Mouse (Mus musculus) stomach, embryonic 14.5 days (tissue): ENCODE data around the gene Stk38. TPM values are rescaled to one million over a fixed set of nuclear protein-coding genes. Genes with fewer than 3 reads are reported as not detected.

Experiments
- ATAC-seq: fragments of 200-750 bp; cut with Nextera tagmentation; 2 replicates; pipeline ENCODE4 v1.8.0; 2017; ENCODE audit warnings: low read depth, moderate TSS enrichment; ENCODE audit not compliant: insufficient number of reproducible peaks, insufficient read depth, low FRiP score
- H3K27ac ChIP-seq: fragments of 300-500 bp; sonication (generic); 2 replicates; pipeline ENCODE4 v1.5.1; 2014; ENCODE audit warnings: mild to moderate bottlenecking, low read length, moderate library complexity, mixed read lengths
- H3K27me3 ChIP-seq: fragments of 300-500 bp; sonication (generic); 2 replicates; pipeline ENCODE4 v1.6.1; 2014; ENCODE audit warnings: low read length, control low read depth, mixed read lengths; ENCODE audit not compliant: control insufficient read depth, insufficient read depth
- H3K36me3 ChIP-seq: fragments of 300-500 bp; sonication (generic); 2 replicates; pipeline ENCODE4 v1.6.1; 2014; ENCODE audit warnings: mild to moderate bottlenecking, control low read depth, low read length, moderate library complexity, mixed read lengths; ENCODE audit not compliant: control insufficient read depth, insufficient read depth
- H3K4me1 ChIP-seq: fragments of 300-500 bp; sonication (generic); 2 replicates; pipeline ENCODE4 v1.6.1; 2014; ENCODE audit warnings: low read length, control low read depth, mixed read lengths; ENCODE audit not compliant: control insufficient read depth, insufficient read depth
- H3K4me2 ChIP-seq: fragments of 300-500 bp; sonication (generic); replicated peaks from 2 replicates; pipeline ENCODE4 v1.6.1; 2014; ENCODE audit warnings: low read depth, low read length, control low read depth
- H3K4me3 ChIP-seq: fragments of 300-500 bp; sonication (generic); 2 replicates; pipeline ENCODE4 v1.5.1; 2014; ENCODE audit warnings: low read depth, low read length, control low read depth
- H3K9ac ChIP-seq: fragments of 300-500 bp; sonication (generic); replicated peaks from 2 replicates; pipeline ENCODE4 v1.6.1; 2014; ENCODE audit warnings: low read depth, mild to moderate bottlenecking, control low read depth, low read length, moderate library complexity, mixed read lengths
- H3K9me3 ChIP-seq: fragments of 300-500 bp; sonication (generic); 2 replicates; pipeline ENCODE4 v1.6.1; 2016; ENCODE audit warnings: low read depth, low read length, control low read depth; ENCODE audit not compliant: control insufficient read depth
- WGBS: fragments of 180-500 bp; shearing (Covaris S2); extraction: QIAGEN DNeasy Blood & Tissue Kit; methylation state at CpG from one replicate; pipeline ENCODE4 v1.1.7; 2014; 5-methylcytosine and 5-hydroxymethylcytosine counted together
- polyA plus RNA-seq: library from polyadenylated mRNA; unstranded; fragments of >200 nt; fragmentation: Nextera tagmentation; extraction: Ambion mirVana; gene quantifications from 2 replicates; pipeline ENCODE4 v1.2.1, GENCODE M21; 2014

The Stk38 gene
- polyA plus RNA-seq, 1 experiment from 2014 or later = 121 TPM

- no peaks in the 10 kb centered on the region for H3K36me3 ChIP-seq
- H3K27me3 ChIP-seq = no peaks in the 10 kb centered on the region
- no peaks in the 10 kb centered on the region for H3K9me3 ChIP-seq
- H3K4me3 ChIP-seq = no peak overlapping the region
- 92% methylated on average over 25 of the region's 25 CpGs for WGBS
- no peak overlapping the region for H3K4me2 ChIP-seq
- no peak overlapping the region for H3K9ac ChIP-seq
- no peak overlapping the region for H3K27ac ChIP-seq
- H3K4me1 ChIP-seq = no peaks in the 10 kb centered on the region
- ATAC-seq = no peak
These were observed 66.8 kb downstream of the Stk38 start for GRCm38 (mm10) chr17:28940776-28941555.

- Histone ChIP-seq H3K9ac (no peak overlapping the region), H3K4me2 (no peak overlapping the region), H3K36me3 (no peaks in the 10 kb centered on the region), H3K9me3 (no peaks in the 10 kb centered on the region), H3K27ac (no peak overlapping the region), H3K4me1 (no peaks in the 10 kb centered on the region), H3K27me3 (no peaks in the 10 kb centered on the region), H3K4me3 (no peak overlapping the region)
- WGBS = 80% methylated on average over 10 of the region's 10 CpGs
- ATAC-seq = no peak
These were observed 71.0 kb downstream of the Stk38 start for GRCm38 (mm10) chr17:28936622-28937345.

- Histone ChIP-seq H3K4me2 (no peak overlapping the region), H3K9me3 (no peaks in the 10 kb centered on the region), H3K4me3 (no peak overlapping the region), H3K27me3 (no peaks in the 10 kb centered on the region), H3K27ac (no peak overlapping the region), H3K9ac (no peak overlapping the region), H3K4me1 (no peaks in the 10 kb centered on the region), H3K36me3 (no peaks in the 10 kb centered on the region)
- no peak for ATAC-seq
- 86% methylated on average over 7 of the region's 7 CpGs for WGBS
These were observed 71.7 kb downstream of the Stk38 start for GRCm38 (mm10) chr17:28936133-28936532.

- no peak overlapping the region for H3K27ac ChIP-seq
- H3K36me3 ChIP-seq = no peaks in the 10 kb centered on the region
- H3K4me2 ChIP-seq = no peak overlapping the region
- H3K4me1 ChIP-seq = peaks cover 11% of the 10 kb centered on the region
- 73% methylated on average over 19 of the region's 19 CpGs for WGBS
- no peak overlapping the region for H3K4me3 ChIP-seq
- no peaks in the 10 kb centered on the region for H3K9me3 ChIP-seq
- H3K9ac ChIP-seq = no peak overlapping the region
- H3K27me3 ChIP-seq = no peaks in the 10 kb centered on the region
- no peak for ATAC-seq
These were observed 73.5 kb downstream of the Stk38 start for GRCm38 (mm10) chr17:28934120-28934916.

GRCm38 (mm10) chr17:28932274-28932673 lies 75.5 kb downstream of the Stk38 start:
- Histone ChIP-seq H3K4me1 (peaks cover 11% of the 10 kb centered on the region), H3K9me3 (no peaks in the 10 kb centered on the region), H3K36me3 (no peaks in the 10 kb centered on the region), H3K4me2 (no peak overlapping the region), H3K27ac (no peak overlapping the region), H3K27me3 (no peaks in the 10 kb centered on the region), H3K9ac (no peak overlapping the region), H3K4me3 (no peak overlapping the region)
- no peak for ATAC-seq
- WGBS = 81% methylated on average over 4 of the region's 4 CpGs

- H3K4me2 ChIP-seq = no peak overlapping the region
- H3K27ac ChIP-seq = peak overlapping the region; percentile 15; the same call in 1 of the 2 replicates
- H3K4me1 ChIP-seq = peaks cover 11% of the 10 kb centered on the region
- WGBS = 85% methylated on average over 18 of the region's 18 CpGs
- H3K4me3 ChIP-seq = no peak overlapping the region
- no peaks in the 10 kb centered on the region for H3K36me3 ChIP-seq
- H3K27me3 ChIP-seq = no peaks in the 10 kb centered on the region
- no peak for ATAC-seq
- H3K9me3 ChIP-seq = no peaks in the 10 kb centered on the region
- no peak overlapping the region for H3K9ac ChIP-seq
These were observed 76.2 kb downstream of the Stk38 start for GRCm38 (mm10) chr17:28931436-28932211.

- no peaks in the 10 kb centered on the region for H3K36me3 ChIP-seq
- peaks cover 11% of the 10 kb centered on the region for H3K4me1 ChIP-seq
- WGBS = 9% methylated on average over 14 of the region's 14 CpGs
- H3K27ac ChIP-seq = peak overlapping the region; percentile 84
- no peaks in the 10 kb centered on the region for H3K27me3 ChIP-seq
- peak; percentile 88 for ATAC-seq
- H3K4me3 ChIP-seq = no peak overlapping the region
- peak overlapping the region; percentile 24 for H3K4me2 ChIP-seq
- H3K9ac ChIP-seq = no peak overlapping the region
- H3K9me3 ChIP-seq = no peaks in the 10 kb centered on the region
These were observed 77.3 kb downstream of the Stk38 start for GRCm38 (mm10) chr17:28930392-28931074.
